Mouse (Mus musculus) adrenal gland (tissue): ENCODE measurements at regions not wholly inside any gene's neighbourhood (a gene's known extent, or its start where the extent isn't known, plus 50 kb on each side); places are given as distances from the start of the nearest gene placed in this dataset.
"Not testable (repeated sequence)": the region's sequence is repeated elsewhere in the genome, so short reads cannot be mapped to it uniquely, and the experiment has no call there.

Source experiments
- intact Hi-C: fragments of 180-260 bp; cut with DNase I; formaldehyde crosslinking; loops from one replicate; pipeline ENCODE4 v1.15.1; 2025

- intact Hi-C loops, result no loop called here
Observed at GRCm38 (mm10) chr5:22433512-22433911, 89.0 kb upstream of the Reln start.

- intact Hi-C loops, result no loop called here
Observed at GRCm38 (mm10) chr5:22431721-22432120, 87.2 kb upstream of the Reln start.

- intact Hi-C loops, result not testable (repeated sequence)
Observed at GRCm38 (mm10) chr5:22425706-22426417, 81.4 kb upstream of the Reln start.

GRCm38 (mm10) chr5:22415957-22416356, 71.5 kb upstream of the Reln start:
- intact Hi-C loops, result no loop called here

GRCm38 (mm10) chr5:22399134-22399533, 54.6 kb upstream of the Reln start:
- intact Hi-C loops, result loop anchor here (10.0 kb wide), 1 partner anchor 204 kb away; no protein-coding TSS in a partner anchor
